Comparison of ENCODE assay signal across 8 mouse cellular contexts in genomic region chr12:76368201-76368789, GRCm38 (mm10). TPM values are rescaled to one million over a fixed set of nuclear protein-coding genes. Genes with fewer than 3 reads are reported as not detected.
DNase-seq lines count a peak whose midpoint lies in the region; ATAC-seq lines count a peak whose summit lies in the region.

No protein-coding gene starts in this region.

- no peaks in the 10 kb centered on the region for H3K36me3 ChIP-seq in intestine, embryonic 15.5 days
- H3K36me3 ChIP-seq in neural tube, embryonic 13.5 days: no peaks in the 10 kb centered on the region

- 9% methylated on average over 9 of the region's 9 CpGs for WGBS in intestine, embryonic 15.5 days
- 8% methylated on average over 9 of the region's 9 CpGs for WGBS in neural tube, embryonic 13.5 days

- 0 out of 2 replicates have a peak overlapping the region, but pooled peaks have one; percentile 97 for H3K9ac ChIP-seq in intestine, embryonic 15.5 days
- peak overlapping the region; percentile 97 for H3K9ac ChIP-seq in neural tube, embryonic 13.5 days

- H3K27ac ChIP-seq in intestine, embryonic 15.5 days: 0 out of 2 replicates have a peak overlapping the region, but pooled peaks have one; percentile 100
- peak overlapping the region; percentile 98 for H3K27ac ChIP-seq in neural tube, embryonic 13.5 days (replicated peaks)

- H3K4me2 ChIP-seq in intestine, embryonic 15.5 days (replicated peaks): peak overlapping the region; percentile 88
- H3K4me2 ChIP-seq in neural tube, embryonic 13.5 days: peak overlapping the region; percentile 86

- H3K9me3 ChIP-seq in intestine, embryonic 15.5 days: no peaks in the 10 kb centered on the region
- no peaks in the 10 kb centered on the region for H3K9me3 ChIP-seq in neural tube, embryonic 13.5 days

- DNase-seq in embryo, embryonic 9.5 days (ENCODE audit: extremely low spot score): peak; percentile 23
- no peak for DNase-seq in embryo, embryonic 10.5 days (ENCODE audit: low spot score)
- peak; percentile 33 for DNase-seq in thymus, postnatal 25 days
- DNase-seq in thymus, postnatal 14 days: no peak
- DNase-seq in left cerebral cortex, adult 18-20 months (ENCODE audit: low spot score in 2 of 2): no peak
- DNase-seq in gastrocnemius, postnatal 36 days: no peak

- no peaks in the 10 kb centered on the region for H3K27me3 ChIP-seq in intestine, embryonic 15.5 days (replicated peaks)
- H3K27me3 ChIP-seq in neural tube, embryonic 13.5 days: no peaks in the 10 kb centered on the region

- ATAC-seq in intestine, embryonic 15.5 days: no peak
- ATAC-seq in neural tube, embryonic 13.5 days (ENCODE audit: low read depth): no peak

- peak overlapping the region; percentile 87 for H3K4me3 ChIP-seq in intestine, embryonic 15.5 days (replicated peaks)
- H3K4me3 ChIP-seq in neural tube, embryonic 13.5 days: peak overlapping the region; percentile 84

- intact Hi-C loops in gastrocnemius, postnatal 36 days (cut with DNase I): no loop called here

- peaks cover 28% of the 10 kb centered on the region for H3K4me1 ChIP-seq in intestine, embryonic 15.5 days (replicated peaks)
- H3K4me1 ChIP-seq in neural tube, embryonic 13.5 days (replicated peaks): peaks cover 48% of the 10 kb centered on the region

RNA-seq across cellular contexts. Expression of gene Zbtb25, which starts 1.1 kb away (rescaled TPM):
- polyA plus RNA-seq in intestine, embryonic 15.5 days (2015; fragmentation: Nextera tagmentation; extraction: Ambion mirVana): 11.7 and 12.4 TPM in 2 replicates
- 15.6 and 18.2 TPM in 2 replicates for polyA plus RNA-seq in neural tube, embryonic 13.5 days (2015; fragmentation: Nextera tagmentation; extraction: Ambion mirVana)
- 10 to 100 TPM; 15.9 to 16.6 TPM for total RNA-seq in left cerebral cortex, adult 18-20 months (2021)
- total RNA-seq in gastrocnemius, postnatal 36 days (2021): 1 to 10 TPM; 5.5 to 7.1 TPM

RNA-seq across cellular contexts. Expression of gene Zbtb1, which starts 1.8 kb away (rescaled TPM):
- polyA plus RNA-seq in intestine, embryonic 15.5 days (2015; fragmentation: Nextera tagmentation; extraction: Ambion mirVana): 6.7 and 7.6 TPM in 2 replicates
- 4.7 and 5.1 TPM in 2 replicates for polyA plus RNA-seq in neural tube, embryonic 13.5 days (2015; fragmentation: Nextera tagmentation; extraction: Ambion mirVana)
- 1 to 10 TPM; 5.6 to 6.1 TPM for total RNA-seq in left cerebral cortex, adult 18-20 months (2021)
- 1 to 10 TPM; 3.0 to 4.0 TPM for total RNA-seq in gastrocnemius, postnatal 36 days (2021)

RNA-seq across cellular contexts. Expression of gene Hspa2, which starts 35.7 kb away (rescaled TPM):
- polyA plus RNA-seq in intestine, embryonic 15.5 days (2015; fragmentation: Nextera tagmentation; extraction: Ambion mirVana): 10.1 and 11.9 TPM in 2 replicates
- 4.6 and 6.1 TPM in 2 replicates for polyA plus RNA-seq in neural tube, embryonic 13.5 days (2015; fragmentation: Nextera tagmentation; extraction: Ambion mirVana)
- 10 to 100 TPM; 63.8 to 79.8 TPM for total RNA-seq in left cerebral cortex, adult 18-20 months (2021)
- 1 to 10 TPM; 8.4 to 9.0 TPM for total RNA-seq in gastrocnemius, postnatal 36 days (2021)

RNA-seq across cellular contexts. Expression of gene Akap5, which starts 43.6 kb away (rescaled TPM):
- 2.7 and 3.3 TPM in 2 replicates for polyA plus RNA-seq in intestine, embryonic 15.5 days (2015; fragmentation: Nextera tagmentation; extraction: Ambion mirVana)
- 7.4 and 7.6 TPM in 2 replicates for polyA plus RNA-seq in neural tube, embryonic 13.5 days (2015; fragmentation: Nextera tagmentation; extraction: Ambion mirVana)
- 10 to 100 TPM; 81.5 to 81.9 TPM for total RNA-seq in left cerebral cortex, adult 18-20 months (2021)
- under 1 TPM; 0.22 to 0.84 TPM for total RNA-seq in gastrocnemius, postnatal 36 days (2021)

RNA-seq across cellular contexts. Expression of gene Ppp1r36, which starts 49.0 kb away (rescaled TPM):
- polyA plus RNA-seq in intestine, embryonic 15.5 days (2015; fragmentation: Nextera tagmentation; extraction: Ambion mirVana): 1.1 and 1.5 TPM in 2 replicates
- polyA plus RNA-seq in neural tube, embryonic 13.5 days (2015; fragmentation: Nextera tagmentation; extraction: Ambion mirVana): 0.17 and 1.2 TPM in 2 replicates
- 1 to 10 TPM; 1.6 to 1.8 TPM for total RNA-seq in left cerebral cortex, adult 18-20 months (2021)
- not detected for total RNA-seq in gastrocnemius, postnatal 36 days (2021)

Comparison
In these comparisons a context has a peak if more than half of its experiments do, and no peak if none do; other contexts are left out.
1. DNase-seq: peak in embryo, embryonic 9.5 days (single experiment) and thymus, postnatal 25 days (single experiment); none in embryo, embryonic 10.5 days (single experiment), thymus, postnatal 14 days (single experiment), left cerebral cortex, adult 18-20 months (0 of 2) and gastrocnemius, postnatal 36 days (0 of 2).
2. RNA of gene Hspa2, which starts 35.7 kb away (total RNA-seq): 63.8 to 79.8 TPM in left cerebral cortex, adult 18-20 months; 8.4 to 9.0 TPM in gastrocnemius, postnatal 36 days; every median in the first group is over 4 times any median in the second.